Comparison of ENCODE assay signal across 10 mouse cellular contexts in genomic region chr2:145888766-145889480, GRCm38 (mm10). TPM values are rescaled to one million over a fixed set of nuclear protein-coding genes. Genes with fewer than 3 reads are reported as not detected.
DNase-seq lines count a peak whose midpoint lies in the region; ATAC-seq and TF ChIP-seq lines count a peak whose summit lies in the region.
"Had no signal": no experiment of that assay in that cellular context is flagged by ENCODE, and none has a peak within 500 bp of the region (broad histone marks: within the 10 kb centered on the region; RNA-seq: fewer than 3 reads in every experiment).

No protein-coding gene starts in this region.

- DNase-seq in heart, postnatal 10 days: no peak
- DNase-seq in lung, postnatal 14 days: no peak
- no peak for DNase-seq in urinary bladder, postnatal 14 days (ENCODE audit: low spot score)
- no peak for DNase-seq in gastrocnemius, postnatal 25 days

- H3K27me3 ChIP-seq in heart, embryonic 12.5 days (replicated peaks): no peaks in the 10 kb centered on the region
- H3K27me3 ChIP-seq in lung, embryonic 16.5 days (ENCODE audit: control insufficient read depth, insufficient read depth, low read depth, low read length): no peaks in the 10 kb centered on the region
- no peaks in the 10 kb centered on the region for H3K27me3 ChIP-seq in intestine, postnatal 0 days (replicated peaks; ENCODE audit: control insufficient read depth, insufficient read depth, low read length)
- H3K27me3 ChIP-seq in stomach, embryonic 15.5 days (replicated peaks): no peaks in the 10 kb centered on the region
- H3K27me3 ChIP-seq: midbrain, embryonic 12.5 days had no signal

- H3K36me3 ChIP-seq in heart, embryonic 12.5 days: peaks cover 15% of the 10 kb centered on the region
- peaks cover 15% of the 10 kb centered on the region for H3K36me3 ChIP-seq in lung, embryonic 16.5 days (ENCODE audit: control insufficient read depth, insufficient read depth, low read length)
- H3K36me3 ChIP-seq in intestine, postnatal 0 days (ENCODE audit: control insufficient read depth, insufficient read depth): peaks cover 27% of the 10 kb centered on the region
- peaks cover 12% of the 10 kb centered on the region; the same call in 1 of the 2 replicates for H3K36me3 ChIP-seq in stomach, embryonic 15.5 days

- peaks cover 48% of the 10 kb centered on the region for H3K4me1 ChIP-seq in heart, embryonic 12.5 days (replicated peaks)
- H3K4me1 ChIP-seq in lung, embryonic 16.5 days (replicated peaks; ENCODE audit: control insufficient read depth, insufficient read depth, low read length): peaks cover 30% of the 10 kb centered on the region
- H3K4me1 ChIP-seq in intestine, postnatal 0 days (replicated peaks; ENCODE audit: control insufficient read depth, insufficient read depth, low read length): no peaks in the 10 kb centered on the region; the same call in 1 of the 2 replicates
- H3K4me1 ChIP-seq in stomach, embryonic 15.5 days: peaks cover 22% of the 10 kb centered on the region

- peak overlapping the region; percentile 95 for H3K27ac ChIP-seq in heart, embryonic 12.5 days (ENCODE audit: poor library complexity, severe bottlenecking)
- H3K27ac ChIP-seq in lung, embryonic 16.5 days (ENCODE audit: low read length): peak overlapping the region; percentile 89
- 0 out of 2 replicates have a peak overlapping the region, but pooled peaks have one; percentile 17 for H3K27ac ChIP-seq in intestine, postnatal 0 days (ENCODE audit: low read depth, low read length)
- H3K27ac ChIP-seq in stomach, embryonic 15.5 days: peak overlapping the region; percentile 76
- H3K27ac ChIP-seq: midbrain, embryonic 12.5 days had no signal

- no peaks in the 10 kb centered on the region for H3K9me3 ChIP-seq in heart, embryonic 12.5 days (replicated peaks)
- H3K9me3 ChIP-seq in lung, embryonic 16.5 days (ENCODE audit: control insufficient read depth, low read length): no peaks in the 10 kb centered on the region
- no peaks in the 10 kb centered on the region for H3K9me3 ChIP-seq in intestine, postnatal 0 days (ENCODE audit: control insufficient read depth)
- no peaks in the 10 kb centered on the region for H3K9me3 ChIP-seq in stomach, embryonic 15.5 days
- H3K9me3 ChIP-seq: midbrain, embryonic 12.5 days had no signal

- intact Hi-C loops in heart, postnatal 10 days (cut with DNase I): no loop called here

- WGBS in heart, embryonic 12.5 days: 58% methylated on average over 6 of the region's 6 CpGs
- WGBS in lung, embryonic 16.5 days: 48% methylated on average over 6 of the region's 6 CpGs
- 64% methylated on average over 6 of the region's 6 CpGs for WGBS in intestine, postnatal 0 days
- 59% methylated on average over 6 of the region's 6 CpGs for WGBS in stomach, embryonic 15.5 days

- ATAC-seq in heart, embryonic 12.5 days (ENCODE audit: insufficient number of reproducible peaks, low FRiP score): peak; percentile 13; the same call in 1 of the 2 replicates
- ATAC-seq in lung, embryonic 16.5 days (ENCODE audit: low read depth): no peak; the same call in 1 of the 2 replicates
- ATAC-seq in intestine, postnatal 0 days: no peak
- 0 out of 2 replicates have a peak, but pooled peaks have one; percentile 15 for ATAC-seq in stomach, embryonic 15.5 days (ENCODE audit: insufficient read depth, low FRiP score, low read depth)
- ATAC-seq: CD4-positive, CD25-positive, alpha-beta regulatory T cell, adult 4 months had no signal

- H3K4me3 ChIP-seq in heart, embryonic 12.5 days: no peak overlapping the region
- H3K4me3 ChIP-seq in lung, embryonic 16.5 days (ENCODE audit: low read length): no peak overlapping the region
- no peak overlapping the region for H3K4me3 ChIP-seq in intestine, postnatal 0 days (ENCODE audit: low read depth, low read length)
- no peak overlapping the region for H3K4me3 ChIP-seq in stomach, embryonic 15.5 days (replicated peaks)
- H3K4me3 ChIP-seq: midbrain, embryonic 12.5 days had no signal

- no peak overlapping the region for H3K9ac ChIP-seq in heart, embryonic 12.5 days
- no peak overlapping the region for H3K9ac ChIP-seq in lung, embryonic 16.5 days (ENCODE audit: low read length)
- H3K9ac ChIP-seq in intestine, postnatal 0 days (ENCODE audit: low read depth, low read length): no peak overlapping the region
- no peak overlapping the region for H3K9ac ChIP-seq in stomach, embryonic 15.5 days
- H3K9ac ChIP-seq: midbrain, embryonic 12.5 days had no signal

- no peak for TF ChIP-seq CTCF in intestine, postnatal 0 days (IDR thresholded peaks at IDR 0.05; ENCODE audit: low read depth)

- H3K4me2 ChIP-seq in heart, embryonic 12.5 days: 0 out of 2 replicates have a peak overlapping the region, but pooled peaks have one; percentile 36
- no peak overlapping the region for H3K4me2 ChIP-seq in lung, embryonic 16.5 days (ENCODE audit: low read depth, low read length)
- H3K4me2 ChIP-seq in intestine, postnatal 0 days (replicated peaks; ENCODE audit: low read depth): no peak overlapping the region
- H3K4me2 ChIP-seq in stomach, embryonic 15.5 days: no peak overlapping the region
- H3K4me2 ChIP-seq: midbrain, embryonic 12.5 days had no signal

RNA-seq across cellular contexts. Expression of gene Naa20, which starts 13.0 kb away (rescaled TPM):
- 164 and 166 TPM in 2 replicates for polyA plus RNA-seq in heart, embryonic 12.5 days (2016; fragmentation: Nextera tagmentation; extraction: Ambion mirVana)
- total RNA-seq in heart, postnatal 10 days (2021): 100 to 1,000 TPM; 109 to 110 TPM
- polyA plus RNA-seq in lung, embryonic 16.5 days (2015; fragmentation: Nextera tagmentation; extraction: Ambion mirVana): 151 and 152 TPM in 2 replicates
- polyA plus RNA-seq in intestine, postnatal 0 days (2015; fragmentation: Nextera tagmentation; extraction: Ambion mirVana): 100 and 106 TPM in 2 replicates
- polyA plus RNA-seq in stomach, embryonic 15.5 days (2015; fragmentation: Nextera tagmentation; extraction: Ambion mirVana): 153 and 164 TPM in 2 replicates
- total RNA-seq in gastrocnemius, postnatal 25 days (2021): 10 to 100 TPM; 54.6 to 57.2 TPM

RNA-seq across cellular contexts. Expression of gene Cfap61, which starts 45.7 kb away (rescaled TPM):
- 0.59 and 1.0 TPM in 2 replicates for polyA plus RNA-seq in heart, embryonic 12.5 days (2016; fragmentation: Nextera tagmentation; extraction: Ambion mirVana)
- 1 to 10 TPM; 1.0 to 1.7 TPM for total RNA-seq in heart, postnatal 10 days (2021)
- polyA plus RNA-seq in lung, embryonic 16.5 days (2015; fragmentation: Nextera tagmentation; extraction: Ambion mirVana): 2.3 and 2.5 TPM in 2 replicates
- polyA plus RNA-seq in intestine, postnatal 0 days (2015; fragmentation: Nextera tagmentation; extraction: Ambion mirVana): 0.08 TPM in 1 of 2 replicates, not detected in the other
- polyA plus RNA-seq in stomach, embryonic 15.5 days (2015; fragmentation: Nextera tagmentation; extraction: Ambion mirVana): 0.66 and 1.7 TPM in 2 replicates
- total RNA-seq in gastrocnemius, postnatal 25 days (2021): not detected
- polyA plus RNA-seq: CD4-positive, CD25-positive, alpha-beta regulatory T cell, adult 4 months had no signal

RNA-seq across cellular contexts. Expression of gene Crnkl1, which starts 45.9 kb away (rescaled TPM):
- 19.8 and 21.6 TPM in 2 replicates for polyA plus RNA-seq in heart, embryonic 12.5 days (2016; fragmentation: Nextera tagmentation; extraction: Ambion mirVana)
- total RNA-seq in heart, postnatal 10 days (2021): 10 to 100 TPM; 18.3 to 21.0 TPM
- 25.9 and 27.4 TPM in 2 replicates for polyA plus RNA-seq in lung, embryonic 16.5 days (2015; fragmentation: Nextera tagmentation; extraction: Ambion mirVana)
- 12.6 and 14.3 TPM in 2 replicates for polyA plus RNA-seq in intestine, postnatal 0 days (2015; fragmentation: Nextera tagmentation; extraction: Ambion mirVana)
- 19.9 and 20.9 TPM in 2 replicates for polyA plus RNA-seq in stomach, embryonic 15.5 days (2015; fragmentation: Nextera tagmentation; extraction: Ambion mirVana)
- 10 to 100 TPM; 13.3 to 14.2 TPM for total RNA-seq in gastrocnemius, postnatal 25 days (2021)

Comparison
In these comparisons a context has a peak if more than half of its experiments do, and no peak if none do; other contexts are left out.
1. ATAC-seq: peak in heart, embryonic 12.5 days (single experiment) and stomach, embryonic 15.5 days (single experiment); none in lung, embryonic 16.5 days (single experiment) and intestine, postnatal 0 days (single experiment).
2. H3K27ac ChIP-seq: peak in every context shown above with its lines; median percentile 95 in heart, embryonic 12.5 days; 89 in lung, embryonic 16.5 days; 76 in stomach, embryonic 15.5 days; 17 in intestine, postnatal 0 days.